Mouse (Mus musculus) kidney, postnatal 10 days (tissue): ENCODE measurements at regions not wholly inside any gene's neighbourhood (a gene's known extent, or its start where the extent isn't known, plus 50 kb on each side); places are given as distances from the start of the nearest gene placed in this dataset.

Experiments
- DNase-seq: peaks from one replicate; pipeline ENCODE4 v3.0.0; 2021; ENCODE audit warnings: mixed read lengths

GRCm38 (mm10) chr4:70160525-70161224 is 249.6 kb downstream of the Cdk5rap2 start:
- no peak for DNase-seq

GRCm38 (mm10) chr4:70160062-70160461 is 250.2 kb downstream of the Cdk5rap2 start:
- DNase-seq = no peak

GRCm38 (mm10) chr4:70153179-70153578 is 257.1 kb downstream of the Cdk5rap2 start:
- DNase-seq = no peak

- no peak for DNase-seq
Observed at GRCm38 (mm10) chr4:70109011-70109410, 301.2 kb downstream of the Cdk5rap2 start.

- no peak for DNase-seq
Observed at GRCm38 (mm10) chr4:70105776-70106175, 304.5 kb downstream of the Cdk5rap2 start.

GRCm38 (mm10) chr4:70097353-70097752 is 312.9 kb downstream of the Cdk5rap2 start:
- DNase-seq = no peak

GRCm38 (mm10) chr4:70078206-70078605 is 332.0 kb downstream of the Cdk5rap2 start:
- DNase-seq = no peak

GRCm38 (mm10) chr4:70062516-70062915 is 347.7 kb downstream of the Cdk5rap2 start:
- no peak for DNase-seq

DNA sequence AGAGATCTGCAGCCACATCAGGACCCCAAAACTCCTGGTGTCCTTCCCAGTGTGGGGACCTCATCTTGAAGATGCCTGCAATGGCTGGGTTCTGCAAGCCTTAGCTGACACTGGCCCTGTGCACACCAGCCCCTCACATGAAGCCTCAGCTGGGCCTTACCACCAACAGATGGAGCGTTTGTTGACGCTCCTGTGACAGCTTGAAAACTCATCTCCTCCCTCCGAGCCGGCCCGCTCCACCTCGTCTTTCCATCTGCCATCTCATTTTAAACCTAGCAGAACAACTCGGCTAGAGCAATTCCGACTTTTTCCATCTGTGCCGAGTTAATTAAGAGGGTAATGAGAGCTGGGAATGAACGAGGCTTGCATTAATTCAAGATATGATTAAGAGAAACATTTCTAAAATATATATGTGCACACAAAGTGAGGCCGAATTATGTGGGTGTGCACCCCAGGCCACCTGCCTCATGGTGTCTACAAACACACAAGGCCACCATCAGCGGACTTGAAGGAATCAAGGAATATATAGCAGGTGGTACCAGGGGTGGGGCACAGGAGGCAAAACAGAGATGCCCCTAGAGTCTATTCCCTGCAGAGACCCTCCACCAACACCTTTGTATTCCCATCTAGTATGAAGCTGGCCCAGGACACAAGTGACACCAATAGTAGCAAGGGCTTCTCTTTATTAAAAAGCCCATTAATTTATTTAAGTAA is 351.3 kb downstream of the Cdk5rap2 start:
- no peak for DNase-seq

DNA sequence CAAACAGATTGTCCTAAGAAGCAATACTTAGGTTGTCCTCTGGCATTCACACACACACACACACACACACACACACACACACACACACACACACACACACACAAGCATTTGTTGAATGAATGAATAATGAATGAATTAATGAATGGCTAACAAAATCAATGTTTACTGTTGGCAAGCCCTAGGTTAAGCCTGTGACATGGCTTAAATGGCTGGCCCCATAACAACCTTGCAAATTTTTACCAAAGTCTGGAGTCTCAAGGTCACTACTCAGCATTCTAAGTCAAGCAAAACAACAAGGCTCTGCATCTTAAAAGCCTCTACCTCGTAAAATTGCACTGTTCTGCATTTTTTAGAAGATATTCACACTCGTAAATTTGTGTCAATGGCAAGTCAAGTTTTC is 357.1 kb downstream of the Cdk5rap2 start:
- no peak for DNase-seq

DNA sequence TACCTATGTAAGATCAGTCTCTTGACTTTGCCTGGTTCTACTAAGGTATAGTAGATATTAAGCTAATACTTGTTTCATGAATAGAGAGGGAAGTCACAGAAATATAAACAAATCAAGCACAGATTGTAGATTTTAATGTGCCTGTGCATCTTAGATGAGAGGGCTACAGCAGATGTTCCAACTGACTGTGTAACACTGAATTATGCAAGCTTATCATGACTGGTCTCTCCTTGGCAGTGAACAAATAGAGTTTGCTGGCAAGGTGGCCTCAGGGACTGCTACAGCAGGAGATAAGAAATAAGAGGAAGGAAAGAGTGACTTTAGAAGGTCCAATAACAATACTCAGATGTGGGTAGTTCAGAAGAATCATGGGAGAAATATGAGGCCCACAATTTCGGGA is 372.0 kb downstream of the Cdk5rap2 start:
- DNase-seq = no peak

DNA sequence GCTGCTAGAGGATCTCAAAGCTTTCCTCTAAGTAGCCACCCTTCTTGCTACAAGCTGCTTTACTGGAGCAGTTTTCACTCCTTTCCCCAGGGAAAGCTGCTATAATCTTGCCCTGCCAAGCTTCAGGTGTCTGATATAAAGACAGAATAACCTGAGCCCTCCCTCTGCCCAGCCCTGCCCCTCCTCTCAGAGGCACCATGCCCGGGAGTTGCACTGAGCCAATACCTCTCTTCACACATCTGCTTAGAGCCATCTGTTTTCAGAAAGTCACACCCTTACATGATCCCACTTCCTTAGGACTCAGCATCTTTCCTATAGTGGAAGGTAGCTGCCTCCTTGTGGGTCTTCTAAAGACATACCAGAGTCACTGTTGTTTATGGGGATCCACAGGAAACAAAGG is 374.3 kb downstream of the Cdk5rap2 start:
- DNase-seq = no peak

DNA sequence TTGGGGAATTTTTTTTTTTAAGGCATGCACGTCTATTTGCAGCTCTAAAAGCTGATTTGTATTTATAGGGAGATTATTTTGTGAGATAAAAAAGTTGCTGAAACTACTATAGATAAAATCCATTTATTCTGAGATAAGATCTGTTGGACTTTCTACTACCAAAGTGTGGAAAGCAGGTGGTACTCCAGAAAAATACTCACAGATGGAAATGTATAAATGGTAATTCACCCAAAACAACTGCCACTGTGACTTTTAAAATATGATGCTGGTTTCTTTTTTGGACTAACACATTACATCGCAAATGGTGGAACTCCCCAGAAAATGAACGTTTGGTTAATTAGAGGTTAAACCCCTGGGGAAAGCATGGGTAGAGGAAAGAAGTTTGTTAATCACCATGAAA is 377.7 kb downstream of the Cdk5rap2 start:
- no peak for DNase-seq

DNA sequence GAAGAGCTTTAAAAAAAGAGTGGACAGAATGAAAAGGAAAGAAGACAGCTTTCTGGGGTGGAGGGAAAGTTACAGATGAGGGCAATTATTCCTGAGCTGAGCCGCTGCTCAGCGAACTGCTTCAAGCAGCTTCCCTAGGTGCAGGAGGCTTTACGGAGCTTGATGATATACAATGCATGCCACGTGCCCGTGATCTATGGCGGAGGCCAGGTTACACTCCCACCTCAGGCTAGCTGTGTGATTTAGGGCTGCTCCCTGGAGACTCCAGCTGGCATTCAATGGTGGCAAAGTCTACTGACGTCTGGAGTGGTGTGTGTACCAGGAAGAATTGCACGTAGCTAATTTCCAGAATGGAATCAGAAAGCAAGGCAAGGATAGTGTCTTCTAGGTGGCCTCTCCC is 383.4 kb downstream of the Cdk5rap2 start:
- DNase-seq = no peak

- no peak for DNase-seq
Observed at GRCm38 (mm10) chr4:70024838-70025376, 385.3 kb downstream of the Cdk5rap2 start.

- no peak for DNase-seq
Observed at GRCm38 (mm10) chr4:70020905-70021470, 389.3 kb downstream of the Cdk5rap2 start.

DNA sequence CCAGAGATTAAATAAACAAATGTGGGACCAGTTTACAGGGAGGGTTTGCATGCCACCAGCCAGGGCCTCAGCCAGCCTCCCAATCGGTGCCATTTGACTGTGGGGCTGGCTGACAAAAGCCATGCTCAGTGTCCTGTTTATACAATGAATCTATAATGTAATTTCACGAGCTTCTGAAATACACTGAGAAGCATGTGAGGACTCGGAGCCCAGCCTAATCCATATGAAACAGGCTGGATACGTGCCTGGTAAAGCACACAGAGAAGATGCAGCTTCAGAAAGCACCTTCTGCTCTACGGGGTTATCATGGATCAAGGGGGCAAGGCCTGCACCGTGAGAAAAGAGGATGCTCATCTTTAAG is 398.0 kb downstream of the Cdk5rap2 start:
- no peak for DNase-seq

DNA sequence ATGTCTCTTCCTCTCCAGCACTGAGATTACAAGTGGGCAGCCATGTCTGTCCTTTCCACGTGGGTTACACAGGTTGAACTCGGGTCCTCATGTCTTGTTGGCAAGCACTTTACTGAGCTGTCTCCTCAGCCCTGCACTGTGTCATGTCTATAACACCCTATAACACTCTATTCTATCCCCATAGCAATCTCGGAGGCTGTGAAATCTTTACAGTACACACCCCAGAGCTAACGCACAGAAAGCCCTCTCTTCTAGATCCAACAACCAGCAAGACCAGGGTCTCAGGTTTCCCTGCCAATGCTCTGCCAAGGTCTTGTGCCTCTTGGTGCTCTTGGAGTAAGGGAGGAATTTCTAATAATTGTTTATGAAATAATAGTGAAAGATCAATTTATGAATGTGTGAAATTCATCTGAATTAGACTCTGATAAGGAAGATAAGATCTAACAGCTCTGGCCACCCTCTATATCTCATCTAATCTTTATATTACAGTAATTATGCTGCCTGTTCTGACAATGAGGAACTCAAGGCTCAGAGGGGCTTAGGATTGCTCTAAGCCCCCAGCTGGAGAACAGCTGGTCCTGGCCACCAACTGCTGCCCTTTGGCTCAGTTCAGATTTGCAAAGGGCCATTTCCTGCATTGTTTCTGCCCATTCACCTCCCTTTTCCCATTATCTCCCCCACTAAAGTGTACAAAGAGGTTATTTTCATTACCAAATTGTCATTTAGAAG is 398.6 kb downstream of the Cdk5rap2 start:
- peak; percentile 6 for DNase-seq

DNA sequence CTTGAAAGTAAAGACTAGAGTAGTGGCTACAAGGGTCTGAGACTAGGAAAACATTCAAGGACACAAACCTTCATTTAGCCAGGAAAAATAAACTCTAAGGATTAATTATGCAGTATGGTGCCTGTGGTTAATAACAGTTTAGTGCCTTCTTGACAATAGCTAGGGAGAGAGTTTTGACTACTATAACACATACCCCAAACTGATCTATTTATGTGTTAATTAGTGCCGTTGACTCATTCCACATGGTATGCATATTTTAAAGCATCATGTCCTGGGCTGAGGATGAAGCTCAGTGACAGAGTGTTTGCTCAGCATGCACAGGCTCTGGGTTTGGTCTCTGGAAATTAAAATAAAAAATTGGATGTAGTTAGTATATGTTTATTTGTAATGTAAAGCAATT is 399.8 kb downstream of the Cdk5rap2 start:
- no peak for DNase-seq

DNA sequence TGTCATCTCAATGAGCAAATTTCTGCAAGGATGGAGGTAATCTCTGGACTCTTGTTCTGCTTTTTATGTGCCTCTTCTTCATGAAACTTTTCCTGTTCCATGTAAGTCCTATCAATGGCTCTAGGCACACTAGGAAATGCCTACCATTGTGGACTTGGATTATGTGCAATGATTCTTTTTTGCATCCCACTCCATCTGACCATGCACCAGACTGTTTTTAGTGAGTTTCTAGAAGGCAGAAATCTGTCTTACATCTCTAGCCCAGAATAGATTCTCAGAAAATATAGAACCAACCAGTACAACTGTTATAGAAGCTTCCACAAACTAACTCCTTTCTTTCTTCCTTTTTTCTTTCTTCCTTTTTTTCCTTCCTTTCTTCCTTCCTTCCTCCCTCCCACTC is 405.3 kb downstream of the Cdk5rap2 start:
- DNase-seq = no peak

GRCm38 (mm10) chr4:69993226-69993625 is 417.0 kb downstream of the Cdk5rap2 start:
- DNase-seq = no peak

DNA sequence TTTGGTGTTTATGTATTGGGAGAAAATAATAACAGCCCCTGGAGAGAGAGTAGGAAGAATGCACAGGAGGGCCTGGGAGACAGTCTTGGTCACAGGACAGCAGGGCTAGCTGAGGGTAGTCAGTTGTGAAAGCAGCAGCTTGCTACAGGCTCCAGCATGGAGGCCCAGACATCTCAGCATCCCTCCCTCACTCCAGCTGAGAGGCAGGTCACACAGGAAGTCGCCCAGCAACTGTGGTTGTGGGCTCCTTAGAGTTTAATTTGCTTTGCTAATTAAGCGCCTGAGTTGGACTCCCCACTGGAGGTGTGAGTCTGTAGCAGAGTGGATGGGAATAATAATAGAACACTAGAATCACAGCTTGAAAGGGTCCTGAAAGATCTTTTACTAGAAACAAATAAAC is 436.0 kb downstream of the Cdk5rap2 start:
- DNase-seq = no peak

GRCm38 (mm10) chr4:69973566-69973965 is 436.7 kb downstream of the Cdk5rap2 start:
- no peak for DNase-seq
